Mouse (Mus musculus): Measurements from ENCODE around the gene AI467606.

GRCm38 (mm10) chr7:127112251-127112841 lies 21.2 kb downstream of the AI467606 start:
- TF ChIP-seq POLR2A (IDR thresholded peaks at IDR 0.05; ENCODE audit: insufficient read length, low read depth) (no peak), CEBPB (IDR thresholded peaks at IDR 0.05; ENCODE audit: insufficient read depth, poor library complexity, severe bottlenecking) (no peak), USF1 (IDR thresholded peaks at IDR 0.05; ENCODE audit: low read depth) (no peak), MAX (IDR thresholded peaks at IDR 0.05; ENCODE audit: low read depth) (no peak), POLR2AphosphoS2 (IDR thresholded peaks at IDR 0.05; ENCODE audit: insufficient read length, low read depth) (no peak), TCF3 (IDR thresholded peaks at IDR 0.05; ENCODE audit: insufficient read length, low read depth) (no peak), MYOD1 (IDR thresholded peaks at IDR 0.05; ENCODE audit: control insufficient read depth in 1 of 3, insufficient read length in 2 of 3, low read depth in 2 of 3) (no peak), REST (IDR thresholded peaks at IDR 0.05; ENCODE audit: insufficient read depth, insufficient read length) (no peak)

Measured in myocyte (in vitro differentiated cells).